Mouse (Mus musculus): ENCODE results near the gene Hba-a1.

- TF ChIP-seq CTCF (IDR thresholded peaks at IDR 0.05; ENCODE audit: borderline replicate concordance, insufficient read depth, low read length) (no peak), POLR2A (IDR thresholded peaks at IDR 0.05; ENCODE audit: low read depth, low read length) (no peak)
Observed at GRCm38 (mm10) chr11:32285031-32285775, 1.9 kb downstream of the Hba-a1 start.
